Mouse (Mus musculus): ENCODE measurements around the gene Olfr9.
A peak's percentile ranks its signal among the peaks of the same experiment; 100 is the strongest.

DNA sequence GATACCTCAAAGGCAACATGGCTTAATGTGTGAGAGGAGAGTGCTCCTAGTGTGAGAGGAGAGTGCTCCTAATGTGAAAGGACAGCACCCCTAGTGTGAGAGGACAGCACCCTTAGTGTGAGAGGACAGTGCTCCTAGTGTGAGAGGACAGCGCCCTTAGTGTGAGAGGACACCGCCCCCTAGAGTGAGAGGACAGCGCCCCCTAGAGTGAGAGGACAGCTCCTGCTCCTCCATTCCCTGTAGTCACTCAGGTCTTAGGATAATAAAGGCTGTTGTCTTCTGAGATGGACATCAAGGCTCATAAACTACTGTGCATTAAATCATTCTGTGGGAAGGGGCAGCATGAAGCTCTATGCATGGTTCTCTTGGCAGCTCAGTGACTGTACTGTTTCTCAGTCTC is 43.6 kb upstream of the Olfr9 start:
- peak; percentile 28; the same call in 1 of the 2 replicates for TF ChIP-seq CTCF (IDR thresholded peaks at IDR 0.05; ENCODE audit: extremely low read depth, insufficient read depth, insufficient read length, insufficient replicate concordance)
- no peak for TF ChIP-seq POLR2A (IDR thresholded peaks at IDR 0.05; ENCODE audit: low read depth, low read length)

Data from spleen, adult 2 months (tissue).